Mouse (Mus musculus) neural tube, embryonic 14.5 days (tissue): ENCODE measurements around the gene Keap1. TPM values are rescaled to one million over a fixed set of nuclear protein-coding genes. Genes with fewer than 3 reads are reported as not detected.
"Not testable (repeated sequence)": the region's sequence is repeated elsewhere in the genome, so short reads cannot be mapped to it uniquely, and the experiment has no call there.

Source experiments
- ATAC-seq: fragments of 200-750 bp; cut with Nextera tagmentation; 2 replicates; pipeline ENCODE4 v1.8.0; 2017; ENCODE audit warnings: low read depth, mild to moderate bottlenecking, moderate TSS enrichment, moderate library complexity
- H3K27ac ChIP-seq: fragments of 300-500 bp; sonication (generic); 2 replicates; pipeline ENCODE4 v1.5.1; 2014; ENCODE audit warnings: low read depth, mild to moderate bottlenecking, control low read depth, low read length, moderate library complexity, mixed read lengths
- H3K27me3 ChIP-seq: fragments of 300-500 bp; sonication (generic); 2 replicates; pipeline ENCODE4 v1.6.1; 2014; ENCODE audit warnings: low read length; ENCODE audit not compliant: control insufficient read depth, insufficient read depth
- H3K36me3 ChIP-seq: fragments of 300-500 bp; sonication (generic); 2 replicates; pipeline ENCODE4 v1.6.1; 2014; ENCODE audit warnings: low read length, mixed read lengths; ENCODE audit not compliant: control insufficient read depth, insufficient read depth
- H3K4me1 ChIP-seq: fragments of 300-500 bp; sonication (generic); 2 replicates; pipeline ENCODE4 v1.6.1; 2014; ENCODE audit warnings: low read length; ENCODE audit not compliant: control insufficient read depth, insufficient read depth
- H3K4me2 ChIP-seq: fragments of 300-500 bp; sonication (generic); 2 replicates; pipeline ENCODE4 v1.6.1; 2014; ENCODE audit warnings: mild to moderate bottlenecking, low read depth, low read length, control low read depth
- H3K4me3 ChIP-seq: fragments of 300-500 bp; sonication (generic); 2 replicates; pipeline ENCODE4 v1.5.1; 2014; ENCODE audit warnings: low read depth, low read length, control low read depth, mixed read lengths
- H3K9ac ChIP-seq: fragments of 300-500 bp; sonication (generic); replicated peaks from 2 replicates; pipeline ENCODE4 v1.6.1; 2014; ENCODE audit warnings: low read depth, mild to moderate bottlenecking, control low read depth, low read length, mixed read lengths
- H3K9me3 ChIP-seq: fragments of 300-500 bp; sonication (generic); 2 replicates; pipeline ENCODE4 v1.6.1; 2016; ENCODE audit warnings: low read length; ENCODE audit not compliant: control insufficient read depth
- WGBS: fragments of 180-500 bp; shearing (Covaris S2); extraction: QIAGEN DNeasy Blood & Tissue Kit; methylation state at CpG from one replicate; pipeline ENCODE4 v1.1.7; 2014; 5-methylcytosine and 5-hydroxymethylcytosine counted together
- polyA plus RNA-seq: library from polyadenylated mRNA; unstranded; fragments of >200 nt; fragmentation: Nextera tagmentation; extraction: Ambion mirVana; gene quantifications from 2 replicates; pipeline ENCODE4 v1.2.1, GENCODE M21; 2014

Gene Keap1
- polyA plus RNA-seq, 1 experiment from 2014 or later = 34.2 TPM

DNA sequence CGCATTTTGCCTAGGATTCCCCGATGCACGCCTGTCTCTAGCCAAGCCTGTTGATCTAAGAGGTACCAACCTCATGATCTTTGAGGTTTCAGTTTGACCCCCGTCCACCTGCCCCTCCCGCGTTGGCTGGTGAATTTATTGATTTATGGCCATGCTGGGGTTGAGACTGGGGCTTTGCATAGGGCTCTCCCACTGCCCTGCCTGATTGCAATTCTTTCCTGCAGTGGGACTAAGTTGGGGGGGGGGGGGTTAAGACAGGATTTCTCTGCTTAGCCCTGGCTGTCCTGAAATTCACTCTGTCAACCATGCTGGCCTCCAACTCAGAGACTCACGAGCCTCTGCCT is 13.8 kb downstream of the Keap1 start:
- Histone ChIP-seq H3K9ac (no peak overlapping the region), H3K4me3 (peak overlapping the region; percentile 8; the same call in 1 of the 2 replicates), H3K9me3 (no peaks in the 10 kb centered on the region), H3K36me3 (no peaks in the 10 kb centered on the region), H3K4me2 (peak overlapping the region; percentile 38), H3K4me1 (peaks cover 13% of the 10 kb centered on the region; the same call in 1 of the 2 replicates), H3K27me3 (no peaks in the 10 kb centered on the region), H3K27ac (no peak overlapping the region)
- WGBS = 6% methylated on average over 7 of the region's 7 CpGs
- no peak for ATAC-seq

DNA sequence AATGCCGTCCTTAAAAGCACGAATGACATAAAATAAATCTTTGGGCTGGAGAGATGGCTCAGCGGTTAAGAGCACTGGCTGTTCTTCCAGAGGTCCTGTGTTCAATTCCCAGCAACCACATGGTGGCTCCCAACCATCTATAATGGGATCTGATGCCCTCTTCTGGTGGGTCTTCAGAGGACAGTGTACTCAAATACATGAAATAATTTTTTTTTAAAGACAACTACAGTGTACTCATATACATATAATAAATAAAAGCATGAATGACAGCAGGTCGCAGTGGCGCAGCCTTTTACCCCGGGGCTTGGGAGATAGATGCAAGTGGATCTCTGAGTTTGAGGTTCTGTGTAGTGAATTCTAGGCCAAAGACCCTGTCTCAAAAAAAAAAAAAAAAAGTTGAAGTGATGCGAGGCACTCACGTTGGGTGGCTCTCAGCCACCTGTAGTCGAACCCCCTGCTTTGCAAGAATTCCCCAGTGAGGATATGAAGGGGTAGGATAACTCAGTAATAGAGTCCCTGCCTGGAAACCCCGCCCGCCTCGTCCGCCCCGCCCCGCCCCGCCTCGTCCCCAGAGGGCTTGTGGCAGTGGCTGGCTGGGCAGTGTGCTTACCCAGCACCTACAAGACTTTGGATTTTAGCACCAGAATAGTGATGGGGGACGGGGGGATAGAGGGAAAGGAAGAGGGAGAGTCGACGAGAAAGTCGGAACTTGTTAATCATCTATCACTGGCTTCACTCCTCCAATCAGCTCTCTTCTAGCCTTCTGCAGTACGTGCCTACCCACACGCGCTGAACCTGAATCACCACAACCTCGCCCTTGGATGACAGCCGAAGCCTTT is 14.4 kb downstream of the Keap1 start:
- Histone ChIP-seq H3K4me3 (peak overlapping the region; percentile 8; the same call in 1 of the 2 replicates), H3K9me3 (no peaks in the 10 kb centered on the region), H3K4me2 (peak overlapping the region; percentile 38), H3K9ac (no peak overlapping the region), H3K27ac (no peak overlapping the region), H3K27me3 (no peaks in the 10 kb centered on the region), H3K4me1 (peaks cover 13% of the 10 kb centered on the region; the same call in 1 of the 2 replicates), H3K36me3 (no peaks in the 10 kb centered on the region)
- ATAC-seq = no peak
- WGBS = 21% methylated on average over 26 of the region's 26 CpGs

DNA sequence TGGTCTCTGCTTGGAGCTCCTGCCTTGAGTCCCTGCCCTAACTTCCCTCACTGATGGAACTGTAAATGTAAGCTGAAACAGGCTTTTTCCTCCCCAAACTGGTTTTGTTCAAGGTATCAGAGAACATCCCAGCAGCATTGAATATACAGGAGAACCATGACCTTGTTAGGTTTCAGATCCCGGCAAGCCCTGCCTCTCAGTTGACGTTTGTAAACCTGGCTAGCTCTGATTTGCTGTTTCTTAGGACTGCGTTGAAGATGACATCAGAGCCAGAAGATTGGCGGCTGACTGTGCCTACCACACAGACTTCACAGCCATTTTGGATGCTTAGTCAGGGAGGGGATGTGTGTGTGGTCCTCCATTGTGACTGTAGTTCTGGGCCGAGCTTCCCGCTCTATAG is 15.3 kb downstream of the Keap1 start:
- WGBS = 92% methylated on average over 6 of the region's 6 CpGs
- Histone ChIP-seq H3K4me2 (no peak overlapping the region), H3K9me3 (no peaks in the 10 kb centered on the region), H3K27me3 (no peaks in the 10 kb centered on the region), H3K9ac (no peak overlapping the region), H3K4me1 (peaks cover 13% of the 10 kb centered on the region; the same call in 1 of the 2 replicates), H3K36me3 (no peaks in the 10 kb centered on the region), H3K4me3 (no peak overlapping the region), H3K27ac (no peak overlapping the region)
- no peak for ATAC-seq

DNA sequence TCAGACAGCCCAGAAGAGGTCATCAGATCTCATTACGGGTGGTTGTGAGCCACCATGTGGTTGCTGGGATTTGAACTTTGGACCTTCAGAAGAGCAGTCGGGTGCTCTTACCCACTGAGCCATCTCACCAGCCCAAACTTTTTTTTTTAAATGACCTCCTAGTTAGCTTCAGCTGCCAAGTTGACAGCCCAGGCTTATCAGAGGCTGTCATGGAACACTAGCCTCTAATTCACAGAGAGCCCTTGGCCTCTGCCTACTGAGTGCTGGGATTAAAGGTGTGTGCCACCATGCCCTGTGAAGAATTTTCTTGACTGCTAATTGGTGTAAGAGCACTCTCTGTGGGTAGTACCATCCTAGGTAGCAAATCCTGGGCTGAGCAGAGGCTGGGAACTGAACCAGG is 15.7 kb downstream of the Keap1 start:
- not testable (repeated sequence) for H3K4me3 ChIP-seq, H3K27me3 ChIP-seq, H3K36me3 ChIP-seq, H3K9me3 ChIP-seq, H3K9ac ChIP-seq, H3K27ac ChIP-seq, H3K4me2 ChIP-seq, ATAC-seq
- 100% methylated on average over 1 of the region's 2 CpGs for WGBS
- peaks cover 13% of the 10 kb centered on the region; the same call in 1 of the 2 replicates for H3K4me1 ChIP-seq

DNA sequence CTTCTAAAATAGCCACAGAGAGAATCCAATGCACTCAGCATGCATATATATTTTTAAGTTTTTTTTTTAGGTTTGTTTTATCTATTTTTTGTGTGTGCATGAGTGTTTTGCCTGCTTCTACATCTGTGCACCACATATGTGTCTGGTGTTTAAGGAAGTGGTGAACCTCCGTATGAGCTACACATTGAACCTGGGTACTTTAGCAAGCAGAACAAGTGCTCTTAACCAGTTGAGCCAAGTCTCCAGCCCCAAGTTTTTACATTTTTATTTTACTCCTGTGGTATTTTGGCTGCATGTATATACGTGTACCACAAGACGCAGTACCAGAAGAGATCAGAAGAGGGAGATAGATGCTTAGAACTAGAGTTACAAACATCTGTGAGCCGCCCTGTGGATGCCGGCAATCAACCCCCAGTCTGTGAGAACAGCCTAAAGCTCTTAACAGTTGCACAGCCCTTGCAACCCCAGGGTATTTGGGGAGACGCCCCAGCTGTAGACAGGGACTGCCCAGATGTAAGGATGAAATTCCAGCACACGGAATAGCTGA is 17.7 kb downstream of the Keap1 start:
- 19% methylated on average over 7 of the region's 7 CpGs for WGBS
- Histone ChIP-seq H3K4me2 (no peak overlapping the region), H3K27me3 (no peaks in the 10 kb centered on the region)

DNA sequence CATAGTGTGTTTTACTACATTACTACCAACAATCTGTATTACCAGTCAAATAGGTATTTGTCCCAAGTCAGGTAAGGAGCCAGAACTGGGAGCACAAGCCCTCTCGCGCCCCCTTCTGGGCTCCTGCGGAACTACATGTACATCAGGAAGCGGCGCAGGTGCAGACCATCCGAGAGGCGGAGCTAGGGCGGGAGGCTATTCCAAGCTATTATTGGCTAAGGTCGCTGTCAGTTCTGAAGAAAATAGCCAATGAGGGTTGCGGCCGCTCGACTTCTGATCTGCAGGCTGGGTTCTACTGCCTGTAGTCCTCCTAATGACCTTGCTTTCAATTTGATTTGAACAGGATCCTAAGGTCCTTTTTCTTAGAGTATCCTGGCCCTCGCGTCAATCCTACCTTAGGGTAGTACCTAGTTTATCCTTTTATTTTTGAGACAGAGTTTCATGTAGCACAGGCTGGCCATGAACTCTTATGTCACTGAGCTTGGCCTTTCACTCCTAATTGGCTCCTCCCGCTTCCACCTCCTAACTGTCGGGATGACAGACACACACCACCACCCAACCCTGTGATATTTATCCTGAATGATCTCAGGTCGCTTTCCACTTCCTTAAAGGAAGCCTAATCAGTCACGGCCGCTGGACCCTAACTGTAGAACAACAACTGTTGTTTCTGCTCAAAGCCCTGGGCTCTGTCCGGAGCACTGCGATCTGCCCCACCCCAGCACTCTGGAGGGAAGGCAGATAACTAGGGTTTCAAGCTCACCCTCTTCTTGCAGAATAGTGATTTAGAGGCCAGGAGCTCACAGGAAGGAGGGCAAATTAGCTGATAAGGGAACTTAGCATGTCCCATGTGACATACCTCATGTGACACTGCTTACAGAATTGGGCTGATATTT is 18.4 kb downstream of the Keap1 start:
- no peaks in the 10 kb centered on the region for H3K27me3 ChIP-seq
- H3K4me1 ChIP-seq = peaks cover 6% of the 10 kb centered on the region; the same call in 1 of the 2 replicates
- no peaks in the 10 kb centered on the region for H3K36me3 ChIP-seq
- 16% methylated on average over 21 of the region's 21 CpGs for WGBS
- no peak overlapping the region for H3K27ac ChIP-seq
- no peaks in the 10 kb centered on the region for H3K9me3 ChIP-seq
- peak overlapping the region; percentile 19; the same call in 1 of the 2 replicates for H3K4me3 ChIP-seq
- H3K4me2 ChIP-seq = peak overlapping the region; percentile 51
- ATAC-seq = peak; percentile 88
- H3K9ac ChIP-seq = no peak overlapping the region

More for the DNA sequence above, 17.7 kb downstream of the Keap1 start:
- no peak overlapping the region for H3K4me3 ChIP-seq
- peaks cover 6% of the 10 kb centered on the region; the same call in 1 of the 2 replicates for H3K4me1 ChIP-seq
- H3K36me3 ChIP-seq = no peaks in the 10 kb centered on the region
- no peaks in the 10 kb centered on the region for H3K9me3 ChIP-seq
- no peak overlapping the region for H3K27ac ChIP-seq
- ATAC-seq = peak; percentile 26; the same call in 1 of the 2 replicates
- no peak overlapping the region for H3K9ac ChIP-seq

DNA sequence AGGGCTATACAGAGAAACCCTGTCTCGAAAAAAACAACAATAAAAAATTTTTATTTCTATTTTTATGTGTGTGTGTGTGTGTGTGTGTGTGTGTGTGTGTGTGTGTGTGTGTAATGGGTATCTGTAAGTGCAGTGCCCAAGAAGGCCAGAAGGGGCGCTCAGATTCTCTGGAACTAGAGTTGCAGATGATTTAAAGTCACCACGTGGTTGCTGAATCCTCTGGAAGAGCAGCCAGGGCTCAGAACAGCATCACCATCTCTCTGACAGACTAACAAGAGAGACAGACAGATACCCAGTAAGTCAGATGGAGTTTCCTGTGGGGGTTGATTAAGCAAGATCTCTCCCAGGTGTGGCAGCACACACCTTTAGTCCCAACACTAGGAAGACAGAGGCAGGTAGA is 19.3 kb downstream of the Keap1 start:
- WGBS = 70% methylated on average over 3 of the region's 3 CpGs

DNA sequence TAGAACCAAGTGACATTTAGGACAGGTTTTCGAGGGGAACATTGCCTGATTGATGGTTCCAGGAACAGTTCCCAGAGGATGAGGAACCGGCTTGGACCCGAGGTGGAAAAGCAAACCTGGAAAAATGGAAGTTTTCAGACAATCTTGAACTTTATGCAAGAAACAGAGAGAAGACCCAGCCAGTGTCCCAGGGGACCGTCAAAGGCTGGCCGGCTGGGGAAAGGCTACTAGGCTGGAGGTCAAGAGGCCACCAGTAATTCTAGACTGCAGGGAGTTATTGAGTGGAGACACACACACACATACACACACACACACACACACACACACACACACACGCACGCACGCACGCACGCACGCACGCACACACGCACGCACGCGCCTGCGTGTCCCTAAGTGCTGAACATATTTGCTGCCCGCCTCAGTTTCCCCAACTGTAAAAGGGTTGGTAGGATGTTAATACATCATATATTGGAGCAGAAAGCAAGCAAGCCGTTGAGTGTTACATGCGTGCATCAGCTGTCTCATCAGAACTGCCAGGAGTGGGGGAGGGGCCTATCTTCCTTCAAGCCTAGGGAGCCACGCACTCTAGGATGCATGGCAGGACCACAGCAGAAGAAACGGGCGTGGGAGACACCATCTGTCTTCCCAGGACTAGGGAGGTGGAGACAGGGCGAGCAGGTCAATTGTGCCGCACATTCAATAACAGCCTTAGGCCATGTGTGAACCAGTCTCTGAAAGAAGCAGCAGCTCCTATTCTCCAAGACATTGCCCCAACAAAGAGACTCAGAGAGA is 22.9 kb downstream of the Keap1 start:
- Histone ChIP-seq H3K4me2 (no peak overlapping the region), H3K4me3 (no peak overlapping the region), H3K27ac (no peak overlapping the region), H3K4me1 (peaks cover 4% of the 10 kb centered on the region; the same call in 1 of the 2 replicates), H3K36me3 (peaks cover under 1% of the 10 kb centered on the region), H3K27me3 (no peaks in the 10 kb centered on the region), H3K9me3 (no peaks in the 10 kb centered on the region), H3K9ac (0 out of 2 replicates have a peak overlapping the region, but pooled peaks have one; percentile 25)
- ATAC-seq = peak; percentile 45; the same call in 1 of the 2 replicates
- 62% methylated on average over 25 of the region's 25 CpGs for WGBS

More for the DNA sequence above, 19.3 kb downstream of the Keap1 start:
- Histone ChIP-seq H3K9ac (no peak overlapping the region), H3K4me2 (no peak overlapping the region), H3K9me3 (no peaks in the 10 kb centered on the region), H3K4me3 (no peak overlapping the region), H3K27me3 (no peaks in the 10 kb centered on the region), H3K27ac (no peak overlapping the region), H3K36me3 (no peaks in the 10 kb centered on the region), H3K4me1 (peaks cover 4% of the 10 kb centered on the region; the same call in 1 of the 2 replicates)
- ATAC-seq = no peak
